Mouse (Mus musculus) liver, embryonic 11.5 days (tissue): ENCODE measurements around the gene Zfp763. TPM values are rescaled to one million over a fixed set of nuclear protein-coding genes. Genes with fewer than 3 reads are reported as not detected.
"Not testable (repeated sequence)": the region's sequence is repeated elsewhere in the genome, so short reads cannot be mapped to it uniquely, and the experiment has no call there.

Experiments used
- ATAC-seq: fragments of 200-750 bp; cut with Nextera tagmentation; replicated peaks from 2 replicates; pipeline ENCODE4 v1.8.0; 2017; ENCODE audit warnings: moderate number of reproducible peaks, mild to moderate bottlenecking, moderate TSS enrichment, moderate library complexity; ENCODE audit not compliant: low FRiP score
- DNase-seq: peaks from one replicate; pipeline ENCODE4 v3.0.0-alpha.2; 2017; ENCODE audit warnings: low spot score
- H3K27ac ChIP-seq: fragments of 300-500 bp; sonication (generic); 2 replicates; pipeline ENCODE4 v1.5.1; 2014; ENCODE audit warnings: mild to moderate bottlenecking, low read depth, low read length, control low read depth
- H3K27me3 ChIP-seq: fragments of 300-500 bp; sonication (generic); replicated peaks from 2 replicates; pipeline ENCODE4 v1.6.1; 2014; ENCODE audit warnings: low read length, mixed read lengths; ENCODE audit not compliant: control insufficient read depth, insufficient read depth
- H3K36me3 ChIP-seq: fragments of 300-500 bp; sonication (generic); 2 replicates; pipeline ENCODE4 v1.6.1; 2014; ENCODE audit warnings: mild to moderate bottlenecking, low read length, moderate library complexity, mixed read lengths; ENCODE audit not compliant: control insufficient read depth, insufficient read depth
- H3K4me1 ChIP-seq: fragments of 300-500 bp; sonication (generic); replicated peaks from 2 replicates; pipeline ENCODE4 v1.6.1; 2014; ENCODE audit warnings: low read length, mixed read lengths; ENCODE audit not compliant: control insufficient read depth, insufficient read depth
- H3K4me2 ChIP-seq: fragments of 300-500 bp; sonication (generic); 2 replicates; pipeline ENCODE4 v1.6.1; 2014; ENCODE audit warnings: mild to moderate bottlenecking, control low read depth, moderate library complexity
- H3K4me3 ChIP-seq: fragments of 300-500 bp; sonication (generic); 2 replicates; pipeline ENCODE4 v1.5.1; 2014; ENCODE audit warnings: low read depth, low read length, control low read depth
- H3K9ac ChIP-seq: fragments of 300-500 bp; sonication (generic); 2 replicates; pipeline ENCODE4 v1.6.1; 2014; ENCODE audit warnings: low read depth, low read length, control low read depth
- H3K9me3 ChIP-seq: fragments of 300-500 bp; sonication (generic); 2 replicates; pipeline ENCODE4 v1.6.1; 2016; ENCODE audit warnings: low read length, inconsistent platforms, mixed read lengths; ENCODE audit not compliant: control insufficient read depth
- WGBS: fragments of 180-500 bp; shearing (Covaris S2); extraction: QIAGEN DNeasy Blood & Tissue Kit; methylation state at CpG from one replicate; pipeline ENCODE4 v1.1.7; 2014; 5-methylcytosine and 5-hydroxymethylcytosine counted together
- polyA plus RNA-seq: library from polyadenylated mRNA; unstranded; fragments of >200 nt; fragmentation: Nextera tagmentation; extraction: Ambion mirVana; gene quantifications from 2 replicates; pipeline ENCODE4 v1.2.1, GENCODE M21; 2014

The Zfp763 gene
- 8.1 and 8.7 TPM in 2 replicates for polyA plus RNA-seq

GRCm38 (mm10) chr17:33032900-33033891 lies at the start of gene Zfp763:
Zfp763 (minus strand) TSS chr17:33033402.
- WGBS: 3% methylated on average over 27 of the region's 27 CpGs
- ATAC-seq (peak; percentile 99), DNase-seq (peak; percentile 82)
- Histone ChIP-seq H3K27ac (peak within 1 kb of the TSS; percentile 82), H3K4me2 (peak within 1 kb of the TSS; percentile 70), H3K36me3 (0 out of 2 replicates have a peak, but pooled peaks cover 2% of the 10 kb centered on the region), H3K9me3 (no peaks in the 10 kb centered on the region), H3K4me3 (peak within 1 kb of the TSS; percentile 91), H3K4me1 (peaks cover 3% of the 10 kb centered on the region; the same call in 1 of the 2 replicates), H3K9ac (peak within 1 kb of the TSS; percentile 90), H3K27me3 (no peaks in the 10 kb centered on the region)

DNA sequence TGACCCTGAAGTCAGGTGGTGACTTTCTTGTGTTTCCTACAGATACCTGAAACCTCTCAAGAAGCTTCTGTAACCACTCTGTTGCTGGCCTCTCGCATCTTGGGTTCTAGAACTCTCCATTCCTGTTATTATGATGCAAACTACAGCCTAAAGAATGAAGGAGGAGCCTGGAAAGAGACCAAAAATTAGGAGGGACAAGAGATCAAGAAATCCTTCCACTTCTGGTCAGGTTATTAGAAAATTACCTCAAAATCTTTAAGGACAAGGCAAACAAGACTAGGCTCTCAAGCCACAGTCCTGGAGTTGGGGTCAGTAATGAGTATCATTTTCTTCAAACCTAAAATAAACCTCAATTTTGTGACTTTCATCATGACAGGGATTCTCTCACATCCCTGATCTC lies 34.8 kb upstream of the Zfp763 start, which contains the start of gene 4921501E09Rik:
TSS of gene 4921501E09Rik (minus strand) at position 101 of the 400 bp plus-strand sequence.
- WGBS: 46% methylated on average over 1 of the region's 1 CpGs
- H3K9me3 ChIP-seq: no peaks in the 10 kb centered on the region
- no peak for ATAC-seq
- no peak for DNase-seq
- H3K4me3 ChIP-seq: no peak within 1 kb of the TSS
- no peak within 1 kb of the TSS for H3K4me2 ChIP-seq
- no peak within 1 kb of the TSS for H3K9ac ChIP-seq
- no peaks in the 10 kb centered on the region for H3K27me3 ChIP-seq
- H3K27ac ChIP-seq: no peak within 1 kb of the TSS
- H3K4me1 ChIP-seq: no peaks in the 10 kb centered on the region
- no peaks in the 10 kb centered on the region for H3K36me3 ChIP-seq

- H3K9me3 ChIP-seq: no peaks in the 10 kb centered on the region
- no peak overlapping the region for H3K9ac ChIP-seq
- H3K27me3 ChIP-seq: no peaks in the 10 kb centered on the region
- no peaks in the 10 kb centered on the region for H3K4me1 ChIP-seq
- no peak overlapping the region for H3K4me3 ChIP-seq
- WGBS: 0% methylated on average over 1 of the region's 1 CpGs
- no peak overlapping the region for H3K4me2 ChIP-seq
- H3K27ac ChIP-seq: no peak overlapping the region
- ATAC-seq: no peak
- no peak for DNase-seq
- H3K36me3 ChIP-seq: no peaks in the 10 kb centered on the region
Observed at GRCm38 (mm10) chr17:33063001-33063400, 29.8 kb upstream of the Zfp763 start.

- H3K9ac ChIP-seq: no peak overlapping the region
- no peaks in the 10 kb centered on the region for H3K4me1 ChIP-seq
- no peak overlapping the region for H3K4me3 ChIP-seq
- no peak overlapping the region for H3K27ac ChIP-seq
- H3K4me2 ChIP-seq: no peak overlapping the region
- no peaks in the 10 kb centered on the region for H3K9me3 ChIP-seq
- H3K36me3 ChIP-seq: no peaks in the 10 kb centered on the region
- 0% methylated on average over 1 of the region's 1 CpGs for WGBS
- ATAC-seq: no peak
- no peaks in the 10 kb centered on the region for H3K27me3 ChIP-seq
- DNase-seq: no peak
Observed at GRCm38 (mm10) chr17:33058791-33059190, 25.6 kb upstream of the Zfp763 start.

DNA sequence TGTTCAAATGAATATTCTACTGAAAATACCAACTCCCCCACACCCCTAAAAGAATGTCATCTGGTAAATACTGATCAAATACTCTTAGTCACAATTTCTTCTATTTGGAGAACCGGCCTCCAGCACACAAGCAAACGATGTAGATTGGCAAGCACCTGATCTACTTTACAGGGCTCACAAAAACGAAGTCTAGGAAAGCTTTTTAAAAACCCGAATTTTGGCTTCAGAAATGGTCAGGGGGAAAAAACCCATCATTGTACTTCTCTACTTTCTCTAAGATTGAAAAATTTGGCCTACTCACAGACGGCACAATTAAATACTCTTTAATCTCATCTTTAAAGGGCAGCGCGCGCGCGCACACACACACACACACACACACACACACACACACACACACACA lies 826 bp downstream of the Zfp763 start:
- H3K36me3 ChIP-seq: 0 out of 2 replicates have a peak, but pooled peaks cover 3% of the 10 kb centered on the region
- ATAC-seq (no peak), DNase-seq (no peak)
- H3K4me2 ChIP-seq: peak overlapping the region; percentile 70
- H3K9ac ChIP-seq: peak overlapping the region; percentile 90
- no peaks in the 10 kb centered on the region for H3K27me3 ChIP-seq
- no peak overlapping the region for H3K27ac ChIP-seq
- peaks cover 3% of the 10 kb centered on the region; the same call in 1 of the 2 replicates for H3K4me1 ChIP-seq
- WGBS: 11% methylated on average over 10 of the region's 10 CpGs
- no peaks in the 10 kb centered on the region for H3K9me3 ChIP-seq
- H3K4me3 ChIP-seq: peak overlapping the region; percentile 91

DNA sequence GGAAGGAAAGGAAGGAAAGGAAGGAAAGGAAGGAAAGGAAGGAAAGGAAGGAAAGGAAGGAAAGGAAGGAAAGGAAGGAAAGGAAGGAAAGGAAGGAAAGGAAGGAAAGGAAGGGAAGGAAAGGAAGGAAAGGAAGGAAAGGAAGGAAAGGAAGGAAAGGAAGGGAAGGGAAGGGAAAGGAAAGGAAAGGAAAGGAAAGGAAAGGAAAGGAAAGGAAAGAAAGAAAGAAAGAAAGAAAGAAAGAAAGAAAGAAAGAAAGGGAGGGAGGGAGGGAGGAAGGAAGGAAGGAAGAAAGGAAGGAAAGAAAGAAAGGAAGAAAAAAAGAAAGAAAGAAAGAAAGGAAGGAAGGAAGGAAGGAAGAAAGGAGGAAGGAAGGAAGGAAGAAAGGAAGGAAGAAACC lies 12.8 kb downstream of the Zfp763 start:
- not testable (repeated sequence) for H3K4me3 ChIP-seq, ATAC-seq, H3K4me1 ChIP-seq, H3K4me2 ChIP-seq, H3K27me3 ChIP-seq, H3K27ac ChIP-seq, DNase-seq, H3K9ac ChIP-seq
- Histone ChIP-seq H3K36me3 (peaks cover 43% of the 10 kb centered on the region), H3K9me3 (peaks cover 35% of the 10 kb centered on the region)

- WGBS: 46% methylated on average over 9 of the region's 9 CpGs
- ATAC-seq: no peak
- H3K4me3 ChIP-seq: no peak overlapping the region
Observed at GRCm38 (mm10) chr17:33008337-33008736, 24.9 kb downstream of the Zfp763 start.

GRCm38 (mm10) chr17:32998492-32998891 lies 34.7 kb downstream of the Zfp763 start:
- H3K36me3 ChIP-seq: peaks cover 17% of the 10 kb centered on the region

More at GRCm38 (mm10) chr17:33008337-33008736, 24.9 kb downstream of the Zfp763 start:
- no peaks in the 10 kb centered on the region for H3K4me1 ChIP-seq
- no peak overlapping the region for H3K4me2 ChIP-seq
- peaks cover 14% of the 10 kb centered on the region for H3K36me3 ChIP-seq
- H3K27me3 ChIP-seq: no peaks in the 10 kb centered on the region
- no peak for DNase-seq
- H3K27ac ChIP-seq: no peak overlapping the region
- H3K9ac ChIP-seq: no peak overlapping the region
- H3K9me3 ChIP-seq: peaks cover 9% of the 10 kb centered on the region

More at GRCm38 (mm10) chr17:32998492-32998891, 34.7 kb downstream of the Zfp763 start:
- no peak for DNase-seq
- H3K9ac ChIP-seq: no peak overlapping the region
- no peak overlapping the region for H3K4me3 ChIP-seq
- ATAC-seq: no peak
- H3K27ac ChIP-seq: no peak overlapping the region
- no peaks in the 10 kb centered on the region for H3K27me3 ChIP-seq
- WGBS: 87% methylated on average over 2 of the region's 2 CpGs
- peaks cover 7% of the 10 kb centered on the region for H3K9me3 ChIP-seq
- no peak overlapping the region for H3K4me2 ChIP-seq
- no peaks in the 10 kb centered on the region; the same call in 1 of the 2 replicates for H3K4me1 ChIP-seq
